Mouse (Mus musculus) Patski (cell line): ENCODE results near the gene Arhgap45. TPM values are rescaled to one million over a fixed set of nuclear protein-coding genes. Genes with fewer than 3 reads are reported as not detected.

Experiments
- ATAC-seq: fragments of 100-300 bp; one replicate; pipeline ENCODE4 v1.8.0; 2021
- CTCF ChIA-PET: fragments of 350-600 bp; sonication (Branson Sonifier 250); formaldehyde crosslinking; loops from one replicate; lab custom pipeline; 2022; ENCODE audit warnings: inconsistent platforms; lab: Charles Lee
- POLR2A ChIA-PET: fragments of 350-600 bp; sonication (Branson Sonifier 250); formaldehyde crosslinking; loops from one replicate; lab custom pipeline; 2022; ENCODE audit warnings: antibody characterized with exemption, inconsistent platforms; lab: Charles Lee
- DNase-seq: peaks from one replicate; pipeline ENCODE4 v3.0.0-alpha.2; 2011; ENCODE audit warnings: low read depth, low spot score
- H3K27me3 ChIP-seq: fragments of 371-371 bp; one replicate; pipeline ENCODE4 v1.5.1; 2021
- CTCF ChIP-seq: fragments of 100-300 bp; IDR thresholded peaks from one replicate; pipeline ENCODE4 v1.5.1; 2021
- in situ Hi-C: fragments of 300-500 bp; cut with MboI; formaldehyde crosslinking; loops from 3 replicates; pipeline ENCODE4 v1.11.1; 2018; ENCODE audit warnings: low pct_unique_long_range_greater_than_20kb, mixed read lengths
- polyA plus RNA-seq: library from polyadenylated mRNA; unstranded; gene quantifications from one replicate; pipeline ENCODE4 v1.2.3, GENCODE M21; 2021

Arhgap45 gene
- polyA plus RNA-seq, 1 experiment from 2014 or later: 0.85 TPM

GRCm38 (mm10) chr10:79994397-79995115 lies 21.9 kb upstream of the Arhgap45 start:
- no peaks in the 10 kb centered on the region for H3K27me3 ChIP-seq
- CTCF ChIA-PET: interaction anchor here (1.4 kb wide), 1 partner anchor 171 kb away, joined by 3 read pairs; no protein-coding TSS in a partner anchor
- no peak for ATAC-seq
- DNase-seq: no peak
- in situ Hi-C loops: no loop called here
- POLR2A ChIA-PET: interaction anchor here (0.5 to 1.0 kb wide), 2 partner anchors 9 to 174 kb away, joined by 3 to 4 read pairs; no protein-coding TSS in a partner anchor
- TF ChIP-seq CTCF: no peak

GRCm38 (mm10) chr10:79995636-79996035 lies 20.8 kb upstream of the Arhgap45 start:
- POLR2A ChIA-PET: interaction anchor here (0.6 to 0.8 kb wide), 2 partner anchors 11 to 44 kb away, joined by 3 to 11 read pairs; partner anchors contain the start of gene Tmem259
- DNase-seq (no peak), ATAC-seq (no peak)
- CTCF ChIA-PET: no interaction called here
- in situ Hi-C loops: no loop called here
- no peak for TF ChIP-seq CTCF
- no peaks in the 10 kb centered on the region for H3K27me3 ChIP-seq

DNA sequence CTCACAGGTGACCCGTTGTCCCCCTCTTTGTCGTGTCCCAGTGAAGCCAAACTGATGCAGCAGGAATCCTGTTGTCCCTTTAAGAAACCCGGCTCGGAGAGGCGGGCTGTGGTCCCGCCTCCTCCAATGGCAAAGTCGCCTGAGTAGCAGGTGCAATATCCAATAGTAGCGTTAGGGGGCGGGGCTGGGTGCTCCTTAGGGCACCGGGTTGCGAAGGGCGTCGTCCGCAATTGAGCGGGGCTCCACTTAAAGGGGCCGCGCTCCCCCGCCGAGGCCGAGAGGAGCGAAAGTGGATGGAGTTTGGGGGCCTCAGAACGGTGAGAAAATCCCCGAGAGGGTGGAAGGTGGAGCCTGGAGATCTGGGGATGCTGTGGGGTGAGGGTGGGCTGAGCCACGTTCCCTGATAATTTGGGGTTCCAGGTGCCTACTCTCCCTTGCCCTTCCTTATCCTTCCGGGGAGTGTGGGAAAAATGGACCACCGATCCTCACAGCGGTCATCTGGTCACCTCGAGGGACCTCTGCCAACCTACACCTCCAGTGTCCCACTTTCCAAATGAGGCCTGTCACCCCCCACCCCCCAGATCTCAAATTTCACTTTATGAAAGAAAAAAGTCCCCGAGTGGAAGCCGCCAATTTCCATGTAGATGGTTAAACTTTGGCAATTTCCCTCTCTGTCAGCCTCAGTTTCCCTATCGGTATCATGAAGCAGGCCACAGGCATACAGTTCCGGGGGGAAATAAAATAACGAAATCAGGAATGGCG lies 20.0 kb upstream of the Arhgap45 start, which contains the start of gene Abca7:
TSS of gene Abca7 (plus strand) at position 223 of the 762 bp plus-strand sequence.
- CTCF ChIA-PET: no interaction called here
- ATAC-seq (peak; percentile 72), DNase-seq (peak; percentile 71)
- POLR2A ChIA-PET: no interaction called here
- TF ChIP-seq CTCF: no peak
- in situ Hi-C loops: no loop called here
- H3K27me3 ChIP-seq: no peaks in the 10 kb centered on the region

DNA sequence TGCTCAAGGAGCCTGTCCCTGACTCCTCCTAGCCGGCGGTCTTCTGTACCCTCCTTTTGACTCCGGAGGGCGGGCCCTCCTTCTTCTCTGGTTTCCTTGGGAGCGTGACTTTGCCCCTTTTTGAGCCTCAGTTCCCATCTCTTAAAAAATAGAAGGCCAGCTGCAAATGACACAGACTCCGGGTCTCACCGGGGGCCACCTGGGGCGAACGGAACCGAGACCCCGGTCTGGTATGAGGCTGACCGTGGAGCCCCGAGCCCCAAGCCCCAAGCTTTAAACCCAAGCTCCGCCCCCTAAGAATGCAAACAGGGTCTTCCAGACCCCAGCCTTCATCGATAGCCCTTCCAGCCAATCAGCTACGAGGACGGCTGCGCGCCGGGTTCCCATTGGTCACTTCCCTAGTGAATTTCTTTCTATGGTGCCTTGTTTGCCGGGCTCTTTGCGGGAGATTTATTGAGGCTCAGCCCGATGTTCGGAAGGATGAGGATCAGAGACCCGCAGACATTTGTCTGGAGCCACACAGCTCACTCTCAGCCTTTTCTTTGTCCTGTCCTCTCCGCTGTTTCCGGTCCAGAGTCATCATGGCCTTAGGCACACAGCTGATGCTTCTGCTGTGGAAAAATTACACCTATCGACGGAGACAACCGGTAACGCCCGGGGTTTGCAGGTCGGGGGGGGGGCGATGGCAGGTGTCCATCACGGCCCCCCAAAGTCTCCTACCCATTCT lies 19.3 kb upstream of the Arhgap45 start:
- ChIA-PET POLR2A (no interaction called here), CTCF (no interaction called here)
- ATAC-seq (peak; percentile 23), DNase-seq (no peak)
- in situ Hi-C loops: no loop called here
- no peaks in the 10 kb centered on the region for H3K27me3 ChIP-seq
- TF ChIP-seq CTCF: no peak

- TF ChIP-seq CTCF: no peak
- DNase-seq (no peak), ATAC-seq (no peak)
- POLR2A ChIA-PET: no interaction called here
- in situ Hi-C loops: no loop called here
- no peaks in the 10 kb centered on the region for H3K27me3 ChIP-seq
- CTCF ChIA-PET: no interaction called here
Measured at GRCm38 (mm10) chr10:79997819-79998218, 18.6 kb upstream of the Arhgap45 start.

DNA sequence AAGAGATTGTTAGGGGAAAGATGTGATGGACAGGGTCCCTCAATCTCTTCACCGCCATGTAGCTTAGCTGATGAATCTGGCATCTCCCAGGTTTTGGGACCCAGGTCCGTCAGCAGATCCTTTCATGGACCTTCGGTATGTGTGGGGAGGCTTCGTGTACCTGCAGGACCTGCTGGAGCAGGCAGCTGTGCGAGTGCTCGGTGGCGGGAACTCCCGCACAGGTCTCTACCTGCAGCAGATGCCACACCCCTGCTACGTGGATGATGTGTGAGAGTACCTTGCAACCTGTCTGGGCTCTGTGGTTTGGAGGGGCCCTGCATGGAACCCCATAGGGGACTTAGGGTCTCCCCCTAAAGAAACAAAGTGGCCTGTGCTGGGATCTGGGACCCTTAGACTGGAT lies 14.5 kb upstream of the Arhgap45 start:
- ChIA-PET CTCF (no interaction called here), POLR2A (no interaction called here)
- H3K27me3 ChIP-seq: no peaks in the 10 kb centered on the region
- in situ Hi-C loops: no loop called here
- no peak for ATAC-seq
- TF ChIP-seq CTCF: no peak
- no peak for DNase-seq

- no peaks in the 10 kb centered on the region for H3K27me3 ChIP-seq
- POLR2A ChIA-PET: no interaction called here
Measured at GRCm38 (mm10) chr10:80002829-80003228, 13.6 kb upstream of the Arhgap45 start.

GRCm38 (mm10) chr10:80003374-80004232 lies 12.8 kb upstream of the Arhgap45 start:
- POLR2A ChIA-PET: interaction anchor here (1.1 kb wide), 1 partner anchor 23 kb away, joined by 3 read pairs; no protein-coding TSS in a partner anchor
- no peak for TF ChIP-seq CTCF
- ATAC-seq (no peak), DNase-seq (no peak)
- in situ Hi-C loops: no loop called here
- CTCF ChIA-PET: no interaction called here
- H3K27me3 ChIP-seq: no peaks in the 10 kb centered on the region

More at GRCm38 (mm10) chr10:80002829-80003228, 13.6 kb upstream of the Arhgap45 start:
- in situ Hi-C loops: no loop called here
- DNase-seq: no peak
- no peak for ATAC-seq
- no peak for TF ChIP-seq CTCF
- CTCF ChIA-PET: no interaction called here

DNA sequence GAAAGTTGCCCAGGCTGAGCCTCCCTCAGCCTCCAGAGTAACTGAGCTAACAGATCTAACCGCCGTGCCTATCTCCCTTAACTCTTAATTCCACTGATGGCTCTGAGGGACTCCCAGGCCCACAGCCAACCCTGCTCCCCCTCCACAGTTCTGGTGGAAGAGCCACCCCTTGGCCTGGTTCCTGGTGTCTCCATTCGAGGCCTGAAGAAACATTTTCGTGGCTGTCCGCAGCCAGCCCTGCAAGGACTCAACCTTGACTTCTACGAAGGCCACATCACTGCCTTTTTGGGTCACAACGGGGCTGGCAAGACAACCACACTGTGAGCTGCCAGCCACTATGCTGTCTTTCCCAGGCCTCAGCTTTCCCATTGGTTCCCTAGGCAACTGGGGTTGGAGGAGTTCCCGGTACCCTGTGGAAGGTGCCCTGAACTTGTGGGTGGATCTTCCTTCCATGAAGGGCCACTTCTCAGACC lies 12.2 kb upstream of the Arhgap45 start:
- ATAC-seq (no peak), DNase-seq (no peak)
- ChIA-PET POLR2A (interaction anchor here (1.1 kb wide), 1 partner anchor 22 kb away, joined by 3 read pairs; no protein-coding TSS in a partner anchor), CTCF (no interaction called here)
- TF ChIP-seq CTCF: no peak
- in situ Hi-C loops: no loop called here
- H3K27me3 ChIP-seq: no peaks in the 10 kb centered on the region

DNA sequence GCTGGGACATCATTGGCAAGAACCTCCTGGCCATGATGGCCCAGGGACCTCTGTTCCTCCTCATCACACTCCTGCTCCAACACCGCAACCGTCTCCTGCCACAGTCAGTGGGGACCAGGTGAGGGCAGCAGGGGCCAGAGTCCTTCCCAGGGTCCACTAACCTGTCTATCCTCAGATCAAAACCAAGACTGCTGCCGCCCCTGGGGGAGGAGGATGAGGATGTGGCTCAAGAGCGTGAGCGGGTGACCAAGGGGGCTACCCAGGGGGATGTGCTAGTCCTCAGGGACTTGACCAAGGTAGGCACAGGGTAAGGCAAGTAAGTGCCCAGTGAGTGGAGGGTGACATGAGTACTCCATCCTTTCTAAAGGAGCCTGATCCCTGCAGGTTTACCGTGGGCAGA lies 4.7 kb upstream of the Arhgap45 start:
- DNase-seq (no peak), ATAC-seq (no peak)
- TF ChIP-seq CTCF: no peak
- no peaks in the 10 kb centered on the region for H3K27me3 ChIP-seq
- CTCF ChIA-PET: no interaction called here
- in situ Hi-C loops: no loop called here
- POLR2A ChIA-PET: interaction anchor here (0.6 kb wide), 1 partner anchor 20 kb away, joined by 3 read pairs; no protein-coding TSS in a partner anchor
